Mouse (Mus musculus) small intestine, adult 2 months (tissue): ENCODE data around the gene Eif3i.

Experiments
- CTCF ChIP-seq: fragments of 200-500 bp; IDR thresholded peaks from 2 replicates; pipeline ENCODE4 v1.5.1; 2012; ENCODE audit warnings: low read depth, mild to moderate bottlenecking, control low read depth, inconsistent platforms, low read length, moderate library complexity, mixed read lengths; ENCODE audit not compliant: insufficient replicate concordance, insufficient read length; ENCODE audit errors: extremely low read depth
- POLR2A ChIP-seq: fragments of 200-500 bp; IDR thresholded peaks from 2 replicates; pipeline ENCODE4 v1.6.1; 2012; ENCODE audit warnings: low read depth, mild to moderate bottlenecking, control low read depth, inconsistent platforms, low read length, moderate library complexity

DNA sequence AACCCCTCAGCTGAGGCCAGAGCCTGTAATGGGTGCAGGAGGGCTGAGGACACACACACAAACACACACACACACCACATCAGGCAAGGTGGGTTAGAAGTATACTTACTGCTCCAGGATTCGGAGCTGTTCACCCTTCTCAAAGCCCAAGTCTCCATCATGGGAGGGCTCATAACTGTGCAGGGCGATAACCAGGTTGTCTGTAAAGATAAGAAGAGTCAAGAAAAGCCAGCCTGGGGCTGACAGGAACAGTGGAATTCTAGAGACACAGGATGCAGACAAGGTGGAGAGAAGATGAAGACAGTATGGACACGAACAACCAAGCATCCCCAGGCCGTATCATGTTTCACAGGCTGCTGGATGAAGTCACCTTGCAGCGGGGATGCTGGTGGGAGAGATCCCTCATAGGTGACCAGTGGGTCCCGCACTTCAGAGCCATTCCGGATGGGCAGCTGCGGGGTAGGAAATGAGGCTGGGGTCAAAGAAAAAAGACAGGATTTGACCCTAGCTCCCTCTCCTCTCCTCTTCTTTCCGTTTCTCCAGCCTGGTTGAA lies 43.1 kb downstream of the Eif3i start:
- TF ChIP-seq CTCF, result no peak
- TF ChIP-seq POLR2A, result no peak
